Mouse (Mus musculus) lung, postnatal 36 days (tissue): ENCODE measurements around the gene Tmem62.
A peak's percentile ranks its signal among the peaks of the same experiment; 100 is the strongest.
"Not testable (repeated sequence)": the region's sequence is repeated elsewhere in the genome, so short reads cannot be mapped to it uniquely, and the experiment has no call there.

ENCODE experiments used
- DNase-seq: peaks from one replicate; pipeline ENCODE4 v3.0.0; 2022; ENCODE audit warnings: mixed read lengths

Tmem62 gene

DNA sequence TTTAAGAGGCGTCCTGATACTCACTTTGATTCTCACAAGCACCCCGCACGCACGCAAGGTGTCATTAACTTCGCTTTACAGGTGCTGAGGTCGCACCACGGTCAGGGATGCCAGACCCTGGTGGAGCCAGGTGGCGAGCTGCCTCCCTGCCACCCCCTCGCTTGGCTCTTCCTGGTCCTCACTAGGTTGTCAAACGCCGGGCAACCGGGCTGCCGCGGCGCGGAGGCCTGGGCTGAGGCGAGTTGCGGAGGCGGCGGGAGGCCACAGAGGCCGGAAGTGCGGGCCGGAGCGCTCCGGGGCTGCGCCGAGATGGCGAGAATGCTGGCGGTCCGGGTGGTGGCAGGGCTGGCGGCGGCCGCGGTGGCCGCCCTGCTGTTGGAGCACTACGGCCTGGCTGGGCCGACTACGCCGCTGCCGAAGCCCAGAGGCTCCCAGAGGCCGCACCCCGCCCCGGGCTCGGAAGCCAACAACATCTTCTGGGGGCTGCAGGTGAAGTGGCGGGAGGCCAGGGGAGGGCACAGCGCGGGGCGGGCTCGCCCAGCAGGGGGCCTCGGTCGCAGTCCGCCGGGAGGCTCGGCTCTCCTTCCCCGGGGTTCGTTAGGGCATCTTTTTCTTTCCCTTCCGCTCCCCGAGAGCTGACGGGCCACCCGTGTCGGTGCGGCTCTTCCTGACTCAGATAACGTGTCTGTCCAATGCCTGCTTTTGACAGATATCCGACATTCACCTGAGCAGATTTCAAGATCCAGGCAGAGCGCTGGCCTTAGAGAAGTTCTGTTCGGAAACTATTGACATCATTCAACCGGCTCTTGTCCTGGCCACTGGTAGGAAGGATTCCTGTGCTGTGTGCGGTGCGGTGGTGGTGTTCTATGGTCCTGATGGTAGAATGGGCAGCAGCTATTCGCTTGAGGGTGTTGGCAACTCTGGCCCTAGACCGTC lies at the start of gene Tmem62:
TSS of gene Tmem62 (plus strand) at position 28 of the 936 bp plus-strand sequence.
- DNase-seq = peak; percentile 65

- peak; percentile 22 for DNase-seq
Measured at GRCm38 (mm10) chr2:120933038-120933437, 43.8 kb upstream of the Tmem62 start.

GRCm38 (mm10) chr2:120951208-120951607 lies 25.6 kb upstream of the Tmem62 start:
- no peak for DNase-seq

GRCm38 (mm10) chr2:120952176-120952938 lies 24.5 kb upstream of the Tmem62 start:
- DNase-seq = no peak

DNA sequence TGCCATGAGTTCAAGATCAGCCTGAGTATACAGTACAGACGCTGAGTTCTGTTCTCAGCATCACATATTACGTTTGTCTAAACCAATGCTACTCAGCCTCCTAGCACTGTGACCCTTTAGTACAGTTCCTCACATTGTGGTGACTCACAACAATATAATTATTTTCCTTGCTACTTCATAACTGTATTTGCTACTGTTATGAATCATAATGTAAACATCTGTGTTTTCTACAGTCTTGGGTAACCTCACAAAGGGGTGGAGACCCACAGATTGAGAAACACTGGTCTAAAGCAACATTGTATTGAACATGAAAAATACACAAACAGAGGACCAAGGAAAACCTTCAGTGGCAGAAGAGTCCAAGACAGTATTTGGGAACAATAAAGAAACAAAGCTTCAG lies 17.5 kb upstream of the Tmem62 start:
- peak; percentile 54 for DNase-seq

GRCm38 (mm10) chr2:120959827-120960226 lies 17.0 kb upstream of the Tmem62 start:
- peak; percentile 56 for DNase-seq

DNA sequence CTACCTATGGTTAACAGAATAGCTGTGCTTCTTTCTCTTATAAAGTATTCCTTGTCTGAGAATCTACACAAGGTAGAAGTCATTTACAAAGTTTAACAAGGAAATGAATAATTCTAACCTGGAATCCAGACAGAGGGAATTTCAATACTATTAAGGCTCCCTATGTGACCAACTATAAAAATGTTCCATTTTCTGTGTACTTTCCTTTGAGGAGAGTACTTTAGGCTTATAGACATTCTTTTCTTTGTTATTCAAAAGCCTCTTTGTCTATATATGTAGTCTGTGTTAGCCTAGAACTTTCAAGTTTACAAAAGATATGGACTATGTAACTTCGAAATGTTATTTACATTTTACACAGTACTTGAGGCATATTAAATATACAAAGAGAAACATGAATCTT lies 16.6 kb upstream of the Tmem62 start:
- no peak for DNase-seq

DNA sequence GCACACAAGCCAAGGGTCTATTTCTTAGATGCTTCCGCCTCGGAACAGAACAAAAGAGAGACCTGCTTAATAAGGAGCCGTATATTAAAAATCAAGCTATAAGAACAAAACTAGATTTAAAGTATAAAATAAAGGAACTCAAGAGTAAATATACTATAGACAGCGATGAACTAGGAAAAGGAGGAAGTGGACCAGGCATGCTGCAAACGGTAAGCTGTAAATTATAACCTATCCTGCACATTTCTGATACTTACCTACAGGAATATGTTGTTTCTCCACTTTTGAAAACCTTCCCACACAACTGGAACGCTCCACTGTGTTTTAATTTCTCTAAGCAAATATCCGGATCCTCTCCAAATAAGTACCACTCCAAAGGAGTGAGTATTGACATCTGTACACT lies 13.7 kb upstream of the Tmem62 start:
- DNase-seq = peak; percentile 36

DNA sequence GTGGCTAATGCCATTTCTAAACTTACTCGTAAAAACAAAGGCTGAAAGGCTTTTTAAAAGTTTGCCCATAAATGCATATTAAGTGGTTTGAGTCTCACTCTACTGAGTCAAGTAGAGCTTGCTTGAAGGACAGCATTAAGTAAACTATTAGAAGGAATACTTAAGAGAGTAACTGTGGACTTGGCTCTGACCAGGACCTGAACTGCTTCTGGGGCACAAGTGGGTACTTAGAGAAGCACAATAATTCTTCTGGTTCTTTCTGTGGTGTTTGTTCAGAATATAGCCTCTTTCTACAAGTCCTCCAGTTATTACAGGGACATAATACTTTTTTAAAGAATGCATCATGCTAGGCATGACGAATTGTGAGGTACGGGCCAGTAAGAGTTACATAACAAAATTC lies 11.3 kb upstream of the Tmem62 start:
- DNase-seq = peak; percentile 69

GRCm38 (mm10) chr2:120970045-120970539 lies 6.7 kb upstream of the Tmem62 start:
- no peak for DNase-seq

- peak; percentile 91 for DNase-seq
Measured at GRCm38 (mm10) chr2:120970559-120971080, 6.2 kb upstream of the Tmem62 start, which contains the start of gene Ubr1. Gene Ubr1 (minus strand): TSS chr2:120970715.

DNA sequence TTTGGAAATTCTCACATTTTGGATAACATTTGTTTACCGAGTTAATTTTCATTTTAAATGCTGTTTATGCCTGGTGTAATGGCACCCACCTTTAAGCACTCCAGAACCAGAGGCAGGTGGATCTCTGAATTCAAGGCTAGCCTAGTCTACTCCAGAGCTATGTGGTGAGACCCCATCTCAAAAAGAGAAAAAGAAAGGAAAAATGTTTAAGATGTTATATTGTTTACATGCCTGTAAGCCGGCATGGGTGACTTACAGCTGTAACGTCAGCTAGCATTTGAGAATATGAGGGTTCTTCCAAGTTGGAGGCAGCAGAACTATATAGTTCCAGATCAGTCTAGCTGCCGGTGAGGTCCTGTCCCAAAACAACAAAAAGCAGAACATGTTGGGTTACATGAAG lies 5.1 kb upstream of the Tmem62 start:
- no peak for DNase-seq

DNA sequence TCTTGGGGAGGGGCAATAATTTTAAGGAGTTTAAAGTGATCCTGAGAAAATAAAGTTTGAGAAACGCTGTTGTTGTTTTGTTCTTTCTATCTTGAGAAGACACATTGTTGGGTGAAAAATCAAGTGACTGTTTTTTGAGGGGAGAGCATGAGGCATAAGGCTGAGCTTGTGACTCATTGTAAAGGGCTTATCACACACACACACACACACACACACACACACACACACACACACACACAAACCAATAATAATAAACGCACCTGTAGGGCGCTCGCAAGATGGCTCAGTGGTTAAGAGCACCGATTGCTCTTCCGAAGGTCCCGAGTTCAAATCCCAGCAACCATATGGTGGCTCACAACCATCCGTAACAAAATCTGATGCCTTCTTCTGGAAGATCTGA lies 4.6 kb upstream of the Tmem62 start:
- DNase-seq = not testable (repeated sequence)

DNA sequence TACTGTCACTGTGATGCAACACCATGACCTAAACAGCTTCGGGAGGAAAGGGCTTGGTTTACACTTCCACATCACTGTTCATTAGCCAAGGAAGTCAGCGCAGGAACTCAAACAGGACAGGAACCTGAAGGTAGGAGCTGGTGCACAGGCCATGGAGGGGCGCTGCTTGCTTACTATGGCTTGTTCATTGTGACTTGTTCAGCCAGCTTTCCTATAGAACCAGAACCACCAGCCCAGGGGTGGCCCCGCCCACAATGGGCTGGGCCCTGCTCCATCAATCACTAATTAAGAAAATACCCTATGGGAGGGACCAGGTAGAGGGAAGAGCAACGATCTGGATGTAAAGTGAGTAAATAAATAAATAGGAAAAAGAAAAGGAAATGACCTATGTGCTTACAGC lies 3.9 kb upstream of the Tmem62 start:
- peak; percentile 31 for DNase-seq

GRCm38 (mm10) chr2:120976308-120976707 lies 509 bp upstream of the Tmem62 start:
- peak; percentile 37 for DNase-seq

GRCm38 (mm10) chr2:120977926-120978692 lies 1.3 kb downstream of the Tmem62 start:
- no peak for DNase-seq

DNA sequence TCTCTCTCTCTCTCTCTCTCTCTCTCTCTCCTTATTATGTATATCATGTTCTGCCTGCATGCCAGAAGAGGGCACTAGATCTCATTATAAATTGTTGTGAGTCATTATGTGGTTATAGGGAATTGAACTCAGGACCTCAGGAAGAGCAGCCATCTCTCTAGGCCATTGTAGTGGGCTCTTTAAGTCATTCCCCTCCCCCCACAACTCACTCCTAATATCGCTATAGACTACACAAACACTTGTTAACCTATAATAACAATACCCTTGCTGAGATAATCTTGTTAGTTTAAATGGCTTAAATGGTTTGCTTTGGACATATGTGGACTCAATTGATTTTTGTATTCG lies 1.8 kb downstream of the Tmem62 start:
- DNase-seq = no peak

DNA sequence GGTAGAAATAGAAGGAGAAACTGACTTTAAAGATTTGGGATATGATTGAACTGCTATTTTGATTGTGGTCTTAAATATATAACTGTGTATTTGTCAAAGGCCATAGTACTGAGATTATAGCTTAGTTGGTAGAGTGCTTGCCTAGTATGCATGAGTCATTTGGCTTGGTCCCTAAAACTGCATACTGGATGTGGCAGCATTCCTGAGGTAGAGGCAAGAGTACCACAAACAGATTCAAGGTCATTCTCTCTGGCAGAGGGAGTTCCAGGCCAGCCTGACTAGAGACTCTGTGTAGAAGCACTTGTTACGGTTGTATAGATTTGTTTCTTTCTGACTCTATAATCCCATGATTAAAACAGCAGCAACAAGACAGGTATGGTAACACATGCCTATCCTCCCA lies 3.0 kb downstream of the Tmem62 start:
- peak; percentile 44 for DNase-seq

- DNase-seq = no peak
Measured at GRCm38 (mm10) chr2:120980861-120981260, 4.0 kb downstream of the Tmem62 start.

DNA sequence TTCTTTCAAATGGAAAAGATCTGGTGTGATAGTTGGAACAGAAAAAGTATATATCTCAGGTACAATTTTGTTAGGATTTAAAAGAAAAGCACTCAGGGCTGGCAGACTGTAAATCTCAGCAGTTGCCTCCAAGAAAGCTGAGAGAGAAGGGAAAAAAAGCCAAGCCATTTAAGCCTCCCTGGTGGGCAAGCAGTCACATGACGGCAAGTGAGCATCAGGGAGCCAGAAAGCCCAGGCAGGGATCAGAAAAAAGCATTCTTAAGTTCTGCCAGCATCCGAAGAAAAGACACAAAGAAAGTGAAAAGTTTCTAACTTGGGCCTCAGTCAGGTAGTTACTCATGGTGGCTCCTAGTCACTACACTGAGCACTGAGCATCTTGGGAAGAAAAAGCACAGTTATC lies 6.8 kb downstream of the Tmem62 start:
- no peak for DNase-seq

- no peak for DNase-seq
Measured at GRCm38 (mm10) chr2:120985241-120985640, 8.4 kb downstream of the Tmem62 start.

DNA sequence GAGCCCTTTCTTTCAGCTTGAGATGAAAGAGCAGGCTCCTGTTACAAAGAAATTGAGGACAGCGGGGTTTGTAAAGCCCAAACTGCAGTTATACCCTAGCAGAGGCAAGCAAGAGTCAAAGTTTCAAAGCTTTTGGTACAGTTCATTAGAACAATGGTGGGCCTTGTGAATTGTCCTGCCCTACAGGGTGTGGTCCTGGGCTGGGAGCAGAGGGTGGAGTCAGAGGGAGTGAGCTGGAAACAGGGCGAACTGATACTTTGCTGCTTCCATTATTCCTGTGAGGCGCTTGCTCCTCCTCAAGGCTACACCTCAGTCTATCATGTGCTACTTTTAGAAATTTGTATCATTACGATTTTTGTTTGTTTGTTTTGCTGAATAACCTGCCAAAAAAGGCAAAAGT lies 14.4 kb downstream of the Tmem62 start:
- no peak for DNase-seq

DNA sequence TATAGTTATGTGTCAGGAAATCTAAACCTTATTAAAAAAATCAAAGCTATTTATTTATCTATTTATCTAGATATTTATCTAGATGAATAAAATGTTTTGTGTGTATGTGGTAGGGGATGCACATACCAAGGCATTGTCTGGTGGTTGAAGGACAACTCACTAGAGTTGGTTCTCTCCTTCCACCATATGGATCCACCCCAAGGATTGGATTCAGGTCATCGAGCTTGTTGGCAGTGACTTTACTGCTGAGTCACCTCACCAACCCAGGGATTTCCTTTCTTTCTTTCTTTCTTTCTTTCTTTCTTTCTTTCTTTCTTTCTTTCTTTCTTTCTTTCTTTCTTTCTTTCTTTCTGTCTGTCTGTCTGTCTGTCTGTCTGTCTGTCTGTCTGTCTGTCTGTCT lies 19.8 kb downstream of the Tmem62 start:
- not testable (repeated sequence) for DNase-seq
